Mouse (Mus musculus) brown adipose tissue, adult 24 weeks (tissue): ENCODE measurements around the gene Clec2i. TPM values are rescaled to one million over a fixed set of nuclear protein-coding genes. Genes with fewer than 3 reads are reported as not detected.
A peak's percentile ranks its signal among the peaks of the same experiment; 100 is the strongest.

Experiments used
- H3K27ac ChIP-seq: fragments of 200-500 bp; replicated peaks from 2 replicates; pipeline ENCODE4 v1.5.1; 2012; ENCODE audit warnings: low read depth, mild to moderate bottlenecking, low read length
- H3K4me1 ChIP-seq: fragments of 200-500 bp; 2 replicates; pipeline ENCODE4 v1.6.1; 2012; ENCODE audit warnings: low read length, mixed read lengths; ENCODE audit not compliant: control insufficient read depth, insufficient read depth, insufficient read length
- H3K4me3 ChIP-seq: fragments of 200-500 bp; 2 replicates; pipeline ENCODE4 v1.5.1; 2012; ENCODE audit warnings: low read depth, mild to moderate bottlenecking, low read length, moderate library complexity; ENCODE audit not compliant: insufficient read depth
- polyA plus RNA-seq: library from polyadenylated mRNA; stranded (reverse); fragments of >200 nt; gene quantifications from 2 replicates; pipeline ENCODE4 v1.2.4, GENCODE M21; 2012; ENCODE audit not compliant: missing spikeins, insufficient read depth, insufficient read length

Gene Clec2i
- polyA plus RNA-seq, 1 experiment = not detected

DNA sequence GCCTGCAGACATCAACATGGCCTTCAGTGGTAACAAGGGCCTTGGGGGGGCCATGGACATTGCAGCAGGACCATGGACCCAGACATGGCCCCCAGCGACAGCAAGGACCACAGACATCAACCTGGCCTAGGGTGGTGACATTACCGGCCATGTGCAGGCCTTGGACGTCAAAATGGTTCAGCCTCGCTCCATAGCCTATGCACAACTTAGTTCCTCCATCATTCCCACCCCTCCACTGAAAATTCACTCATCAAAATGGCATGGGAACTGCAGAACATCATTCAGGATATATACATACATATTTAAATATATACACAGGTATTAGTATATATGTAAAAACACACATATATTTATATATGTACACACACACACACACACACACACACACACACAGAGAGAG lies 40.0 kb upstream of the Clec2i start:
- Histone ChIP-seq H3K4me1 (peaks cover 3% of the 10 kb centered on the region; the same call in 1 of the 2 replicates), H3K4me3 (no peak overlapping the region), H3K27ac (no peak overlapping the region)

DNA sequence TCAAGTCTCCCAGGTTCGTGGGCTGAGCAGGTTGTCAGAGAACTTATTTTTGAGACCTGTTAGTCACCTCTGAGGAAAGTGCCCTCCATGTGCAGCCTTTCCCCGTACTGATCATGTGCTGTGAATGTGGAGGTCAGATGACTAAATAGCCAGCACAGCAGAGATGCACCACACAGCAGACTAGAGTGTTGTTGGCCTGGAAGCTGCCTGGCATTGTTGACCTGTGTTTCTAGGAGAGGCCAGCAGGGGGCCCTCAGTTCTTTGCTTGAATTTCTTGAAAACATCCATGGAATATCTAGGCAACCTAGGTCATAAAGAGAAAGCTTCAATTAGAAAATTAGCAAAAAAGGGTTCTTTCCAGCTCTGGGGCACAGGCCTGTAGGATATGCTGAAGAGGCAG lies 37.5 kb upstream of the Clec2i start:
- Histone ChIP-seq H3K27ac (no peak overlapping the region), H3K4me1 (no peaks in the 10 kb centered on the region; the same call in 1 of the 2 replicates), H3K4me3 (no peak overlapping the region)

DNA sequence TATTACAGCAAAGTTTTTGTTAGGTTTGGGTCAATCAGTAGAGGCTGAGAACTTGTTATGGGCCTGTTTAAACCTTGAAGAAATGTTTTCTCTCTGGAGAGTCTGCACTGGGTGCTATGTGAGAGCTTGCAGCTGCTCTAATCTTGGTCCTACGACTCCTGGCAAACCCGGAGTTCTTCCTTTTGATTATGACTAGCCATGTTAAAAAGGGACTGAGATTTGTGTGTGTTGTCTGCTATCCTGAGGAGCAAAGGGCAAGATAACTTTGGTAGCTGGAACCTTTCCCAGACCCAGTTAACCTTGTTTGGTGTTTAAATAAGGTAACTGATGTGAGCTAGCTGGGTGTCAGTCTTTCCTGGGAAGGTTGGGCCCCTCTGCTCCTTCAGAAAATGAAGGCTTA lies 36.7 kb upstream of the Clec2i start:
- H3K4me1 ChIP-seq = peaks cover 3% of the 10 kb centered on the region
- peak overlapping the region; percentile 54 for H3K27ac ChIP-seq
- no peak overlapping the region for H3K4me3 ChIP-seq

DNA sequence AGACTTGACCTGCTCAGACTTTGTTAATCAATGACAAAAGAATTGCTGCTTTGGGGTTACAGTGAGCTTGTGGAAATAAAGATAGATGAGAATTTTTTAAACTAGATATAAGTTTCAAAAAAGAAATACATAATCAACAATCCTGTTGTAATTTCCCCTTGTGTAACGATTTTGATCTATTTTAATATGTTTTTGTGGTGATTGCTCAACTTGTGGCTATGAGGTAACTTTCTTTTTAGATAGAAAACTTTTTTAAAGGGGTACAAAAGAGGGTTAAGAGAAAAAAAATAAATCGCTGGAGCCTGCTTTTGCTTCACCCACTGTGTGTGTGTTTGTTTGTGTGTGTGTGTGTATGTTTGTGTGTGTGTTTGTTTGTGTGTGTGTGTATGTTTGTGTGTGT lies 36.2 kb upstream of the Clec2i start:
- H3K4me1 ChIP-seq = peaks cover 3% of the 10 kb centered on the region
- H3K27ac ChIP-seq = peak overlapping the region; percentile 54
- H3K4me3 ChIP-seq = no peak overlapping the region

DNA sequence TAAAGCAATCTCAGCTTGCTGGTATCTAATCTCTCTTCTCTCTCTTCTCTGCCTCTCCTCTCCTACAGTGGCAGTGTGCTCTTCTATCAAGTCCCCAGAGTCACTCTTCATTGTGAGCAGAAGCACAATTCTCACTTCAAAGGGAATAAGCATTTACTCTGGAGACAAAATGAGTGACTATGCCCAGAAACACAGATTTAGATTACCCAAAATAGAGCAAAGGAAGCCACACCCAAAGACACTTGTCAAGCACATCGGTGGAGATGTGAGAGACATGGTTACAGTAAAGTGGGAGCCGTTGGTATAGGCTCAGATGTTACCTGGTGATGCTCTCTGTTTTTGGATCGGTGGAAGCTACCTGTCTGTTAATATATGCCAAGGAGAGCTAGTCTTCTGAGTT lies 34.6 kb upstream of the Clec2i start:
- Histone ChIP-seq H3K4me3 (no peak overlapping the region), H3K4me1 (peaks cover 6% of the 10 kb centered on the region), H3K27ac (no peak overlapping the region)

DNA sequence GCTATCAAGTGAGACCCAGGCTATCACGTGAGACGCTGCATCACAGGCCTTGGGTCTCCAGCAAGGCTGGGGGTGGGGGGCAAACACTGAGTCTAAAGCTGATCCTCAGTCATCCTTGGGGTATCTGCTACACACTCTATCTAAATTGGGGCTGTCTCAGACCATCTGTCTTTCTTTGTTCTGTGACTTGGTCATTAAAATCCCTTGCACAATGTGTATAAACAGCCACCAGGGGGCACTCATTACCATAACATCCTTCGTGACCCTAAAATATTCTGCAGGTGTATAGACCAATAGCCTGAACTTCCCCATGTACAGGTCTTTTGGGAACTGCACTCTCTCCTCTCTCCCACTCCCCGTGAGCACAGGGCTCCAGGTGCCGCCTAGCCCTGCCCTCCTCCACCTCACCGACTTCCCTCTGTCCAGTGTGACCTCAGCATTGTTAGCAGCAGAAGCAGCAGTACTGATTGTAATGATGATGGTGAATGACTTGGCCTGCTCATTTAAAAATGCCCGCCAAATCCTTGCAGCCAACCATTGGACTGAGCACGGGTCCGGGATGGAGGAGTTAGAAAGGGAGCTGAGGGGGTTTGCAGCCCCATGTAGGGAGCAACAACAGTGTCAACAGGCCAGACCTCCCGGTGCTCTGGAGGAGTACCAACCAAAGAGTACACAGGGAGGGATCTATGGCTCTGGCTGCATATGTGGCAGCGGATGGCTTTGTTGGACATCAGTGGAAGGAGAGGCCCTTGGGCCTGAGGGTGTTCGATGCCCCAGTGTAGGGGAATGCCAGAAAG lies 33.2 kb upstream of the Clec2i start:
- H3K27ac ChIP-seq = no peak overlapping the region
- peaks cover 6% of the 10 kb centered on the region for H3K4me1 ChIP-seq
- no peak overlapping the region for H3K4me3 ChIP-seq

DNA sequence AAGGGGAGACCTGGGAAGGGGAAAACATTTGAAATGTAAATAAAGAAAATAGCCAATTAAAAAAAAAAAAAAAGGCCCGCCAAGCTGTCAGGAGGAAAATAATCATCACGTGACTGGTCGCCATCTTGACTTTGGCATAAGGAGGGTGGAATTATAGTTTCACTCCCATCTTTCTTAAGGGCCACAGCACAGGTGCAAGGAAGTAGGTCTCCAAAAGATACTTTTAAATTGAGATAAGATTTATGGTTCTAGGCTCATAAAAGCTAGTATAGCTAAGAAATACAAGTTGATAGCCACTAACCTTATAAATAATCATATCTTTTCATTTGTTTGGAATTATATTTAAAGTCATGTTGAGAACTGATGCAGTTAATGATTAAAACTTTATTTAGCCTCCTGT lies 32.5 kb upstream of the Clec2i start:
- H3K4me3 ChIP-seq = no peak overlapping the region
- no peak overlapping the region for H3K27ac ChIP-seq
- peaks cover 6% of the 10 kb centered on the region for H3K4me1 ChIP-seq

DNA sequence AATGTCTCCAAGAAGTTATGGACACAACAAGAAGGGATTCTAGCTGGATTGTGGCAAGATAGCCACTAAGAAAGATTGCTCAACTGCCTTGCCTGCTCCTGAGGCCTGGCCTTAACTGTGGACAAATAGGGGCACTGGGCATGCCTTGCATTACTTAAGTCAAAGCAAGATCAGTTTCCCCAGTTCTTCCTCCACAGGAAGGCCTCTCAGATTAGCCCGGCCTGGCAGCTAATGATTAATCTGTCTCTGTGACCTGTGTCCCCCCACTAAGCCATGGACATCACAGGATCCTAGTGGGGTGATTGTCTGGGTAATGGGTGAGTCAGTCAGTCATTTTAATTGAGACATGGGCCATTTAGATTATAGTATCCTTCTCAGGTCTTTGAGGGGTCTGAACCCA lies 31.9 kb upstream of the Clec2i start:
- H3K27ac ChIP-seq = 0 out of 2 replicates have a peak overlapping the region, but pooled peaks have one; percentile 5
- peaks cover 6% of the 10 kb centered on the region for H3K4me1 ChIP-seq
- H3K4me3 ChIP-seq = no peak overlapping the region

DNA sequence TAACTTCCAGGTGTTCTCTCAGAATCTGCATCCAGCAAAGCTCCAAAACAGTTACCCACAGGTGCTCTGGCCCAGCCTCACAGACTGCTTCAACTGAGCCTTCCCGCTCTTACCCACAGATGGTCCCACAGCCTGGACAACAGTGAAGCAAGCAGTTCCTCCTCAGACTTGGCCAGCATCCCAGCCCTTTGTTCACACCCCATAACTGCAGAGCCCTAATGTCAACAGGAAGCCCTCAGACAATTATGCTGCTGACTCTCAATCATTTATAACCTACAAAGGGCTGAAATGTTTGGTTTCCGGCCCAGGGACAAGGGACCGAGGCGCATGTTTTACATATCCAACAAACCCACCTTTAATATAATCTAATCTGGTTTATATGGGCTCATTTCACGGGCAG lies 31.1 kb upstream of the Clec2i start:
- Histone ChIP-seq H3K4me1 (peaks cover 6% of the 10 kb centered on the region), H3K4me3 (no peak overlapping the region), H3K27ac (peak overlapping the region; percentile 20; the same call in 1 of the 2 replicates)

DNA sequence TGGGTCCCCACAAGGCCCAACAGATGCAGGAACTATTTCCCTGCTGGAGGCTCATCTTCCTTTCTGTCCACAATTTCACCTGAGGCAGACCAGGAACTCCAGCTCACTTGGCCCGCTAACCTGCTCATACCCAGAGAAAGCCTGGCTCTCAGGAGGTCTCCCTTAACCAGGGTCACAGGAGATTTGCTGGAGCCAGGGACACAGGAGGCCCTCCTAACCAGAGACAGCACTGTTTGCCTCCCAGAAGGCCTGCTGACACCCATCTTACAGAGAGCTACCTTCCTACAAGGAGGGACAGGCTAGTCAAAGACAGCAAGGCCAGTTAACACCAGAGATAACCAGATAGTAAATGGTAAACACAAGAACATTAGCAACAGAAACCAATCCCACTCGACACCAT lies 29.4 kb upstream of the Clec2i start:
- H3K27ac ChIP-seq = no peak overlapping the region
- H3K4me3 ChIP-seq = no peak overlapping the region
- H3K4me1 ChIP-seq = peaks cover 6% of the 10 kb centered on the region

DNA sequence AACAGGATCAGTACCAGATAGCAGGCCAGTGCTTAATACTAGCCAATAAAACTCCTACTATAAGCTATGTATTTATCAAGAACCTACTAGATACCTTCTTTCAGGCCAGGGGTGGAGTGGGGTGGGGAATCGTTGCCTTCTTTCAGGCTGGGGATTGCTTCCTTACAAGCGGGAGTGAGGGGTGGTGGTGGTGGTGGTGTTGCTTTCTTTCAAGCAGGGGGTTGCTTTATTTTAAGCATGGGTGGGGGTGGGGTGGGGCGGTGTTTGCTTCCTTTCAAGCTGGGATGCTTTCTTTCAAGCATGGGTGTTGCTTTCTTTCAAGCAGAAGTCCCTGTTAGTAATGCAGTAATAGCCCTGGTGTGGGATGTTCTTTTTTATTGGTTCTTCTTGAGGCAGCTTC lies 18.5 kb upstream of the Clec2i start:
- H3K4me1 ChIP-seq = no peaks in the 10 kb centered on the region
- no peak overlapping the region for H3K4me3 ChIP-seq

DNA sequence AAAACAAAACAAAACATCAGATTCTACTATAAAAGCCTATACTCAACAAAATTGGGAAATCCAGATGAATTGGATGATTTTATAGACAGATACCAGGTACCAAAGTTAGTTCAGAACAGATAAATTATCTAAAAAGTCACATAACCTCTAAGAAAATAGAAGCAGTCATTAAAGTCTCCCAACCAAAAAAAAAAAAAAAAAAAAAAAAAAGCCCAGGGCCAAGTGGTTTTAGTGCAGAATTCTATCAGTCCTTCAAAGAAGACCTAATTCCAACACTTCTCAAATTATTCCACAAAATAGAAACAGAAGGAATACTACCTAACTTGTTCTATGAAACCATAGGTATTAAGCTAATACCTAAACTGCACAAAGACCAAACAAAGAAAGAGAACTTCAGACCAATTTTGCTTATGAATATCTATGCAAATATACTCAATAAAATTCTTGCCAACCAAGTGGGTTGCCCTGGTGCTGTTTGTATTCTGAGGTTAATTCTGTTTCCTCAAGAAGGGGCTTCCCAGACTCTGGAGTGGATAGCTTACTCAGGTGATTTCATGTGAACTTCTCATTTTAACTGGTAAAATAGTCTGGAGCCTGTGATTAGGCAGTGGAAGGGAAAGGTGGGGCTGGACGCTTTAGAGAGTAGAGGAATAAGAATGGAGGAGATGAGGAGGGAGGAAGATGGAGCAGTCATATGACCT lies 15.3 kb upstream of the Clec2i start:
- Histone ChIP-seq H3K27ac (no peak overlapping the region), H3K4me1 (no peaks in the 10 kb centered on the region), H3K4me3 (no peak overlapping the region)

More for the DNA sequence above, 18.5 kb upstream of the Clec2i start:
- H3K27ac ChIP-seq = no peak overlapping the region

DNA sequence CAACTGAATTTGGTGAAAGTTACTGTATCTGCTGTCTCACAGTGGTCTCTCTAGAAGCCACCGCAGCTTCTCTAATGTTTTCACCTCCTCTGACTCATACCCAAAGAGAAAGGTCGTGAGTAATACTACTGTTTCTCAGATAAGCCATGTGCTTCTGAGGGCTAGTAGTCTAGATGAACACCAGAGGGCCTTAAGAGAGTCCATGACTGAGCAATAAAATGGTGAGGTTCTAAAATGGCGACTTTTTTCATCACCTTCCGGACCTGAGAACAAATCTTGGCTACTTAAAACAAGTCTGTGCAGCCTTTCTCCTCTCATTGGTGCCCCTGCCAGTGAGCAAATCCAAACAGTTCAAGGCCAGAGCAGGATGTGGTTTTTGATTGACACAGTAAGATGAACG lies 1.4 kb downstream of the Clec2i start:
- H3K4me1 ChIP-seq = no peaks in the 10 kb centered on the region
- H3K4me3 ChIP-seq = peak overlapping the region; percentile 5; the same call in 1 of the 2 replicates
- H3K27ac ChIP-seq = no peak overlapping the region

DNA sequence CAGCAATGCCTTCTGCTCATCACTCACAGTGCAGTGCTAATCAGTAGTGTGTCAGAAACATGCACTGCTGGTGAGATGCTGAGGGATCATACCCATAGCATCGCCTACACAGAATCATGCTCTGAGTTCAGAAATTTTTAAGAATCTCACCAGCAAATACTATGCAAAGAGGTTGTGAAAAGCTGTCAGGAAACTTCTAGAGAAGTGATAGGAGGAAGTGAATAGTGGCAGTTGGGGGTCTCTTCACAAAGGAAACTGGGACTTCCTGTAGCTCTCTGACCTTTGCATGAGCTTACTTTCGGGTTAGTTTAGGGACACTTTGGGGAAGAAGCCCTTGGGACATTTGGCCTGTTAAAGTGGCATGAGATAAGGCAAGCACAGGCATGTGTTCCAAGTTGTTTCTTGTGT lies 3.6 kb downstream of the Clec2i start, which contains the start of gene BC035044:
TSS of gene BC035044 (minus strand) at position 179 of the 408 bp plus-strand sequence.
- no peaks in the 10 kb centered on the region for H3K4me1 ChIP-seq
- peak within 1 kb of the TSS; percentile 25; the same call in 1 of the 2 replicates for H3K4me3 ChIP-seq
- H3K27ac ChIP-seq = no peak within 1 kb of the TSS

DNA sequence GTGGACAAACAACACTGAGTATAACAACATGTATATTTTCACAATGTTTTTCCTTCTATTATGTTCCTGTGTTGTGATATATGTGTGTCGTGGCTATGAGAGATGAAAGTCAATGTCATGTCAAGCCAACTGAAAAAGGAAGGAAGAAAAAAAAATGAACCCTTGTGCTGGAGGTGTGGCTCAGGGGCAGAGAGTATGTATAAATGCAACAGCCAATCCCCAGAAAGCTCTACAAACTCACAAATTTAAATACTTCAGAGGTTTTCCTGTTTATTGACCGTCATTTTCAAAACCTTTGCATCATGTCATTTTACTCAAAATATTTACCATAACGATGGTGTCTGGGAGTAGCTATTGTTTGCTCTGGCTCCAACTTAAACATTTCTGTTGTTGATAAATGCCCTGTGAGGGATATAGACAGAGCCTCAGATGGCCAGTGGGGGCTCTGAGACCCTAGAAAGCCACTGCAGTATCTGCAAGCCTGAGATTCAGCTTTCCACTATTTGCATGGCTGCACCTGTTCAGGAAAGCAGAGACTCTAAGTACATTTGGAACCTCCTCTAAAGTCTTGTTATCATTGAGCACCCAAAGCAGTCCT lies 8.1 kb downstream of the Clec2i start:
- H3K4me1 ChIP-seq = no peaks in the 10 kb centered on the region
- H3K4me3 ChIP-seq = no peak overlapping the region
- no peak overlapping the region for H3K27ac ChIP-seq
